Mouse (Mus musculus) liver, postnatal 0 days (tissue): Measurements from ENCODE around the gene Rara. TPM values are rescaled to one million over a fixed set of nuclear protein-coding genes. Genes with fewer than 3 reads are reported as not detected.

ENCODE experiments used
- ATAC-seq: fragments of 200-750 bp; cut with Nextera tagmentation; 2 replicates; pipeline ENCODE4 v1.8.0; 2017; ENCODE audit warnings: mild to moderate bottlenecking, moderate library complexity
- DNase-seq: peaks from one replicate; pipeline ENCODE4 v3.0.0-alpha.2; 2016
- H3K27ac ChIP-seq: fragments of 300-500 bp; sonication (generic); 2 replicates; pipeline ENCODE4 v1.5.1; 2014; ENCODE audit warnings: antibody characterized with exemption, moderate library complexity, mild to moderate bottlenecking, low read depth
- H3K27me3 ChIP-seq: fragments of 300-500 bp; sonication (generic); 2 replicates; pipeline ENCODE4 v1.6.1; 2014; ENCODE audit warnings: low read length, control low read depth, mixed read lengths; ENCODE audit not compliant: insufficient read depth
- H3K36me3 ChIP-seq: fragments of 300-500 bp; sonication (generic); replicated peaks from 2 replicates; pipeline ENCODE4 v1.6.1; 2014; ENCODE audit warnings: mild to moderate bottlenecking, control low read depth, low read length, moderate library complexity, mixed read lengths; ENCODE audit not compliant: insufficient read depth
- H3K4me1 ChIP-seq: fragments of 300-500 bp; sonication (generic); 2 replicates; pipeline ENCODE4 v1.6.1; 2014; ENCODE audit warnings: antibody characterized with exemption, mild to moderate bottlenecking, control low read depth; ENCODE audit not compliant: insufficient read depth
- H3K4me2 ChIP-seq: fragments of 300-500 bp; sonication (generic); 2 replicates; pipeline ENCODE4 v1.6.1; 2014; ENCODE audit warnings: low read depth, mild to moderate bottlenecking, low read length, moderate library complexity, mixed read lengths
- H3K4me3 ChIP-seq: fragments of 300-500 bp; sonication (generic); 2 replicates; pipeline ENCODE4 v1.5.1; 2014; ENCODE audit warnings: low read depth, low read length
- H3K9ac ChIP-seq: fragments of 300-500 bp; sonication (generic); replicated peaks from 2 replicates; pipeline ENCODE4 v1.6.1; 2014; ENCODE audit warnings: mild to moderate bottlenecking, moderate library complexity
- H3K9me3 ChIP-seq: fragments of 300-500 bp; sonication (generic); 2 replicates; pipeline ENCODE4 v1.6.1; 2016; ENCODE audit warnings: mild to moderate bottlenecking, control low read depth, low read length, mixed read lengths
- CTCF ChIP-seq: sonication (generic); IDR thresholded peaks from 2 replicates; pipeline ENCODE4 v1.5.1; 2016; ENCODE audit warnings: antibody characterized with exemption, low read depth
- EP300 ChIP-seq: IDR thresholded peaks from 2 replicates; pipeline ENCODE4 v1.6.1; 2016; ENCODE audit warnings: antibody characterized with exemption, low read depth, mild to moderate bottlenecking
- WGBS: fragments of 180-500 bp; shearing (Covaris S2); extraction: QIAGEN DNeasy Blood & Tissue Kit; methylation state at CpG from one replicate; pipeline ENCODE4 v1.1.7; 2014; ENCODE audit not compliant: insufficient replicate concordance; 5-methylcytosine and 5-hydroxymethylcytosine counted together
- polyA plus RNA-seq: library from polyadenylated mRNA; unstranded; fragments of >200 nt; fragmentation: Nextera tagmentation; extraction: Ambion mirVana; gene quantifications from 2 replicates; pipeline ENCODE4 v1.2.1, GENCODE M21; 2015

Rara gene
- polyA plus RNA-seq, 1 experiment from 2014 or later: 5.4 TPM

GRCm38 (mm10) chr11:98947969-98948569, 20.5 kb downstream of the Rara start:
- no peaks in the 10 kb centered on the region for H3K27me3 ChIP-seq
- no peak overlapping the region; the same call in 1 of the 2 replicates for H3K9ac ChIP-seq
- DNase-seq: no peak
- peak; percentile 26 for ATAC-seq
- peak overlapping the region; percentile 34 for H3K4me2 ChIP-seq
- WGBS: 15% methylated on average over 18 of the region's 18 CpGs
- H3K4me3 ChIP-seq: no peak overlapping the region
- peaks cover 83% of the 10 kb centered on the region for H3K4me1 ChIP-seq
- H3K9me3 ChIP-seq: no peaks in the 10 kb centered on the region
- H3K27ac ChIP-seq: peak overlapping the region; percentile 37
- H3K36me3 ChIP-seq: no peaks in the 10 kb centered on the region
- TF ChIP-seq EP300: 0 out of 2 replicates have a peak, but pooled peaks have one; percentile 24
- no peak for TF ChIP-seq CTCF

- no peaks in the 10 kb centered on the region for H3K9me3 ChIP-seq
- DNase-seq: no peak
- peaks cover 81% of the 10 kb centered on the region for H3K4me1 ChIP-seq
- H3K27ac ChIP-seq: peak overlapping the region; percentile 35
- no peak for ATAC-seq
- H3K4me3 ChIP-seq: no peak overlapping the region
- 71% methylated on average over 12 of the region's 12 CpGs for WGBS
- no peaks in the 10 kb centered on the region for H3K27me3 ChIP-seq
- no peak overlapping the region for H3K9ac ChIP-seq
- H3K4me2 ChIP-seq: no peak overlapping the region
- no peaks in the 10 kb centered on the region for H3K36me3 ChIP-seq
- no peak for TF ChIP-seq EP300
- no peak for TF ChIP-seq CTCF
Measured at GRCm38 (mm10) chr11:98949242-98949957, 21.8 kb downstream of the Rara start.

DNA sequence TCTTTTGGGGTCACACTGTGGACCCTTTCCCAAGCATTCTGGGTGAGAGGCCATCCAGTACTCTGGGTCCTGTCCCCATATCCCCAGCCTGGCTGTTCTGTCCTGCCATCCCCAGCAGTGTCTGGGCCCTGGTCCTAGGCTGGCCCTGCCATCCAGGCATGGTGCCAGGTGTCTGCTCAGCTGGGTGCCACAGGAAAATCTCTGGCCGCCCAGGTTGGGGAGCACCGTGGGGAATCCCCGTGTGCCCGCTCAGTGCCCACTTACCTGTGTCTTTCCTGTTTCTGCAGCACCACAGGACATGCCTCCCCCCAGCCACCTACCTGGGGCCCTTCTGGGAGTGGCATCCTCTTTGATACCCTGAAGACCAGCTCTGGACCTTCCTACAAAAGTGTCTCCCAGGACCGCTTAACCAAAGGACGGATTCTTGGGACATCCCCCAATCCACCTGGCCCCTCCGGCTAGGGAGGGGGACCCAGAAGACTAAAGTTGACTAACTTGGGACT, 22.4 kb downstream of the Rara start:
- Histone ChIP-seq H3K4me3 (no peak overlapping the region), H3K36me3 (no peaks in the 10 kb centered on the region), H3K9me3 (no peaks in the 10 kb centered on the region), H3K9ac (no peak overlapping the region), H3K27ac (peak overlapping the region; percentile 35; the same call in 1 of the 2 replicates), H3K4me2 (no peak overlapping the region), H3K4me1 (peaks cover 81% of the 10 kb centered on the region), H3K27me3 (no peaks in the 10 kb centered on the region)
- WGBS: 85% methylated on average over 7 of the region's 7 CpGs
- ATAC-seq: no peak
- DNase-seq: no peak
- TF ChIP-seq EP300: no peak
- no peak for TF ChIP-seq CTCF

DNA sequence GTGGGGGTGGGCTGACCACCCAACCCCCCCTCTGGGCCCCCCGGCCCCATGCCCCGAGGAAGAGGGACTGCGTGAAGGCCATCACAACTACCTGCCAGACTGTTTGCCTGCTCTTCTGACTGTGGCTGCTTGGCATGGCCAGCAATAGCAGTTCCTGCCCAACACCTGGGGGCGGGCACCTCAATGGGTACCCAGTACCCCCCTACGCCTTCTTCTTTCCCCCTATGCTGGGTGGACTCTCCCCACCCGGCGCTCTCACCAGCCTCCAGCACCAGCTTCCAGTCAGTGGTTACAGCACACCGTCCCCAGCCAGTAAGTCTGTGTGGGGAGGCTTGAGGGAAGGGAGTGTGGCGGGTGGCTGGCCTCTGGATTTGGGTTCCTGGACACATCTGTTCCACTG, 22.9 kb downstream of the Rara start:
- Histone ChIP-seq H3K9ac (no peak overlapping the region), H3K36me3 (no peaks in the 10 kb centered on the region), H3K27ac (no peak overlapping the region), H3K4me1 (peaks cover 81% of the 10 kb centered on the region), H3K4me2 (no peak overlapping the region), H3K27me3 (no peaks in the 10 kb centered on the region), H3K4me3 (no peak overlapping the region), H3K9me3 (no peaks in the 10 kb centered on the region)
- DNase-seq (no peak), ATAC-seq (no peak)
- 77% methylated on average over 9 of the region's 9 CpGs for WGBS
- TF ChIP-seq CTCF (no peak), EP300 (no peak)

GRCm38 (mm10) chr11:98951026-98951906, 23.6 kb downstream of the Rara start:
- Histone ChIP-seq H3K27me3 (no peaks in the 10 kb centered on the region), H3K36me3 (no peaks in the 10 kb centered on the region), H3K4me2 (peak overlapping the region; percentile 26; the same call in 1 of the 2 replicates), H3K9ac (peak overlapping the region; percentile 55), H3K4me3 (no peak overlapping the region), H3K27ac (peak overlapping the region; percentile 63), H3K4me1 (peaks cover 78% of the 10 kb centered on the region), H3K9me3 (no peaks in the 10 kb centered on the region)
- ATAC-seq (peak; percentile 31; the same call in 1 of the 2 replicates), DNase-seq (no peak)
- TF ChIP-seq CTCF: no peak
- TF ChIP-seq EP300: no peak
- 77% methylated on average over 16 of the region's 16 CpGs for WGBS

DNA sequence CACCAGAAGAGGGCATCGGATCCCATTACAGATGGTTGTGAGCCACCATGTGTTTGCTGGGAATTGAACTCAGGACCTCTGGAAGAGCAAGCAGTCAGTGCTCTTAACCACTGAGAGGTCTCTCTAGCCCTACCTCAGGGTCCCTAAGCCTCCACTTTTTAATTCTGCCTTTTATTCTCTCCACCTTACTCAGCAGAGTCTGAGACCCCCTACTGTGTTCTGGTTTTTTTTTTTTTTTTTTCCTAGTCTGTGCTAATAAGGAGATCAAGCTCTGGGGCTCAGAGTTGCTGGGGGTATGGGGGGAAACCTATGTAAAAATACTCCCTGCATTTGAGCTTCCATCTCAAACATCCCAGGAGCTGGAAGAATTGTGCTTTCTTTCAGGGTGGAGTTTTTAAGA, 24.5 kb downstream of the Rara start:
- TF ChIP-seq EP300 (no peak), CTCF (no peak)
- Histone ChIP-seq H3K4me1 (peaks cover 76% of the 10 kb centered on the region), H3K27ac (peak overlapping the region; percentile 40; the same call in 1 of the 2 replicates), H3K9me3 (no peaks in the 10 kb centered on the region), H3K4me3 (no peak overlapping the region), H3K9ac (no peak overlapping the region), H3K27me3 (no peaks in the 10 kb centered on the region), H3K4me2 (no peak overlapping the region), H3K36me3 (no peaks in the 10 kb centered on the region)
- no peak for DNase-seq
- ATAC-seq: no peak
- 92% methylated on average over 1 of the region's 1 CpGs for WGBS
